Mouse (Mus musculus) limb, embryonic 15.5 days (tissue): ENCODE data around the gene Tacc2. TPM values are rescaled to one million over a fixed set of nuclear protein-coding genes. Genes with fewer than 3 reads are reported as not detected.
"Not testable (repeated sequence)": the region's sequence is repeated elsewhere in the genome, so short reads cannot be mapped to it uniquely, and the experiment has no call there.

Source experiments
- ATAC-seq: fragments of 200-750 bp; cut with Nextera tagmentation; 2 replicates; pipeline ENCODE4 v1.8.0; 2017; ENCODE audit warnings: low read depth, moderate TSS enrichment; ENCODE audit not compliant: insufficient number of reproducible peaks, low FRiP score, low TSS enrichment
- H3K27ac ChIP-seq: fragments of 300-500 bp; sonication (generic); 2 replicates; pipeline ENCODE4 v1.5.1; 2015; ENCODE audit warnings: moderate library complexity, mild to moderate bottlenecking, inconsistent platforms
- H3K27me3 ChIP-seq: fragments of 300-500 bp; sonication (generic); 2 replicates; pipeline ENCODE4 v1.6.1; 2015; ENCODE audit warnings: inconsistent platforms
- H3K36me3 ChIP-seq: fragments of 300-500 bp; sonication (generic); 2 replicates; pipeline ENCODE4 v1.6.1; 2015; ENCODE audit warnings: inconsistent platforms
- H3K4me1 ChIP-seq: fragments of 300-500 bp; sonication (generic); 2 replicates; pipeline ENCODE4 v1.6.1; 2015; ENCODE audit warnings: inconsistent platforms
- H3K4me2 ChIP-seq: fragments of 300-500 bp; sonication (generic); 2 replicates; pipeline ENCODE4 v1.6.1; 2015; ENCODE audit warnings: mild to moderate bottlenecking, inconsistent platforms
- H3K4me3 ChIP-seq: fragments of 300-500 bp; sonication (generic); 2 replicates; pipeline ENCODE4 v1.5.1; 2015; ENCODE audit warnings: mild to moderate bottlenecking, inconsistent platforms
- H3K9ac ChIP-seq: fragments of 300-500 bp; sonication (generic); 2 replicates; pipeline ENCODE4 v1.6.1; 2015; ENCODE audit warnings: inconsistent platforms
- H3K9me3 ChIP-seq: fragments of 300-500 bp; sonication (generic); 2 replicates; pipeline ENCODE4 v1.6.1; 2016; ENCODE audit warnings: inconsistent platforms
- WGBS: fragments of 180-500 bp; shearing (Covaris S2); methylation state at CpG from one replicate; pipeline ENCODE4 v1.1.7; 2015; 5-methylcytosine and 5-hydroxymethylcytosine counted together
- polyA plus RNA-seq: library from polyadenylated mRNA; unstranded; fragments of >200 nt; fragmentation: Nextera tagmentation; extraction: Ambion mirVana; gene quantifications from 2 replicates; pipeline ENCODE4 v1.2.1, GENCODE M21; 2015

Gene Tacc2
- polyA plus RNA-seq, result 29.2 and 31.3 TPM in 2 replicates

DNA sequence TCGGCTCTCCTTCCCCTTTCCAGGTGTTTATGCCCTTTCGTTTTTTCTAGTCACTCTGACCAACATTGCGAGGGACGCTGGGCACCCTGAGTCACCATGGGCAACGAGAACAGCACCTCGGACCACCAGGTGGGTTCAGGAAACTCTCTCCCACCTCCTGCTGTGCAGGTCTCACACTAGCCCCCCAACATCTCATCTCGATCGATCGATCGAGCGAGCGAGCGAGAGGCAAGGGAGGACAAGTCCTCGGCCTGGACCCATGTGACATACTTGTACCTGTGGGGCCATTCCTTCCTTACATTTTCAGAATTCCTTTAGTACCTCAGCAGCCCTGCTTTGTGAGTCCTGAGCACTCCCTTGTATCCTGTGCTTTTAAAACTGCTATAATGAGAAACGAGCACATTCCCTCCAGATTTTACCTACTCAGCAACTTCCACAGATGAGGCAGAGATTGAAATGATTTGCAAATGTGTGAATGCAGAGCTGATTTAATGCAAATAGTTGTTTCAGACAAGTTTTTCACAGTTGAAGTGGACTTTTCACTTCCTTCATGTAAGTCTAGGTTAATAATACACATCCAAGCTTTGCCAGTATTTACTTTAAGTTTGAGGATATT lies at the start of gene Tacc2:
Tacc2 (plus strand) TSS at position 51 of the 616 bp plus-strand sequence.
- H3K27me3 ChIP-seq, result no peaks in the 10 kb centered on the region
- peak within 1 kb of the TSS; percentile 26 for H3K4me3 ChIP-seq
- WGBS, result 30% methylated on average over 15 of the region's 15 CpGs
- no peak within 1 kb of the TSS for H3K9ac ChIP-seq
- peaks cover 30% of the 10 kb centered on the region for H3K4me1 ChIP-seq
- no peaks in the 10 kb centered on the region for H3K9me3 ChIP-seq
- no peaks in the 10 kb centered on the region for H3K36me3 ChIP-seq
- H3K4me2 ChIP-seq, result peak within 1 kb of the TSS; percentile 42
- peak within 1 kb of the TSS; percentile 73 for H3K27ac ChIP-seq
- ATAC-seq, result no peak

DNA sequence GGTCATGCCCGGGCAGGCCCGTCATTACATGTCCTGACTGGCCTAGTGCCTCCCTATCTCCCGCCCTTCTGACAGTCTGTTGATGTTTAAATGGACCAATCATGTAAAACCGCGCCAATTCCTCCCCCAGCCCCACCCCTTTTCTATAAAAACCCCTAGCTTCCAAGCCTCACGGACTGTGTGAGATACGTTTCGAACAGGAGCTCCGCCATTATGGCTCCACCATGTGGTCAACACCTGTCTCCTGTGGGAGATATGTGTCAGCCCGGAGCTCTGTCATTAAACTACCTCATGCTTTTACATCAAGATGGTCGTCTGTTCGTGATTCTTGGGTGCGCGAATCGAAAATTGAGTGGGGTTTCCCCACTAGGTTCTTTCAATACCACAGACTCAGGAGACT lies 46.1 kb upstream of the Tacc2 start:
- H3K9ac ChIP-seq, H3K27me3 ChIP-seq, H3K4me2 ChIP-seq, H3K4me1 ChIP-seq, ATAC-seq, H3K27ac ChIP-seq, H3K4me3 ChIP-seq, H3K9me3 ChIP-seq: not testable (repeated sequence)
- H3K36me3 ChIP-seq, result peaks cover 38% of the 10 kb centered on the region
- WGBS, result 87% methylated on average over 14 of the region's 15 CpGs

DNA sequence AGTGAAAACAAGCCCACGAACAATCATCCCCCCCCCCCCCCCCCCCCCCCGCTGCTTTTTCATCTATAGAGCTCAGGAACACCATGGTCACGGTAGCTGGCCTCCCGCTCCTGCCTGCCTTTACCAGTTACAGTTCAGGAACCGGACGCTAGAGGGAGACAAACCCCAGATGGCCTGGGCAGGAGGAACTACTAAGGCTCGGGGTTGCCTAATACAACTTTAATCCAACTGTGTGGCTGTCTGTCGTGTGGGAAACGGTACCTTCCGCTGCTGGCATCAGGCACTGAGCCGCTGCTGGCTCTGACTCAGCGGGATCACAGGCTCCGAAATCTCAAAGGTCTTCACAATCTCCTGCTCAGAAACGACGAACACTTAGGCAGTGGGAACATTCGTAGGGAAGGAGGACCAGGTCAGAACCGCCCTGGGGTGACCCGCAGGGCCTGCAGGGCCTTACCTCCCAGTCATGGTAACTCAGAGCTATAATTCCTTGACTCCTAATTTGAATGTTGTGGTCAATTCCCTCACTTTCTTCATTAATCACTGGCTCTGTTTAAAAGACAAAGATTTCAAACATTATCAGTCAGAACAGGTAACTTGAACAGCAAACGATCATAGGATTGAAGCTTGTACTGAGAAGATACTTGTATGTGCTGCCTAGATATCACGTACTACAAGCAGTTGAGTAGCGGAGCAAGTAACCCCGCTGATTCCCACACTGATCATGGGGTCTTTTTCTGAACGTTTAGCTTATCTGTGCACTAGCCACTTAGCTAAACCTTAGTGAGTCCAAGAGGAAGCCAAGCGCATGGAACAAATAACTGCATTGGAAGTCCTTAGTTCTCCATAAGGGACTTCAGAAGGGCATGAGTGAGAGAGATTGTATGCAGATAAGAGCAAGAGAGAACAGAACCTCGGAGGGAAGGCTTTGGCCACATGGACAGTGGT lies 43.6 kb upstream of the Tacc2 start:
- Histone ChIP-seq H3K4me1 (no peaks in the 10 kb centered on the region), H3K27ac (no peak overlapping the region), H3K27me3 (no peaks in the 10 kb centered on the region), H3K4me2 (no peak overlapping the region), H3K4me3 (no peak overlapping the region), H3K9me3 (no peaks in the 10 kb centered on the region), H3K9ac (no peak overlapping the region), H3K36me3 (peaks cover 60% of the 10 kb centered on the region)
- no peak for ATAC-seq
- WGBS, result 50% methylated on average over 23 of the region's 25 CpGs

DNA sequence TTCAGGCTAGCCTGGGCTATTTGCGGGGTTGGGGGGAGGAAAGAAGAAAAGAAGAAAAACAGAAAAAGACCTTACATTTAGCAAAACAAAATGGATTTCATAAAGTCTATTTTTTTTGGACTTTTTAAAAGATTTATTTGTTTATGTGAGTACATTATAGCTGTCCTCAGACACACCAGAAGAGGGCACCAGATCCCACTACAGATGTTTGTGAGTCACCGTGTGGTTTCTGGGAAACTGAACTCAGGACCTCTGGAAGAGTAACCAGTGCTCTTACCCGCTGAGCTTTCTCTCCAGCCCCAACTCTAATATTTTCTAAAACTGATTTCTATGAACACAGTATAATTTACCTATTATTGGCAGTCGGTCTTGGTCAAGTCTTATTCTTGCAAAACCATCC lies 42.1 kb upstream of the Tacc2 start:
- Histone ChIP-seq H3K36me3 (peaks cover 75% of the 10 kb centered on the region), H3K9ac (no peak overlapping the region), H3K27ac (no peak overlapping the region), H3K4me1 (no peaks in the 10 kb centered on the region), H3K27me3 (no peaks in the 10 kb centered on the region), H3K9me3 (no peaks in the 10 kb centered on the region), H3K4me3 (no peak overlapping the region), H3K4me2 (no peak overlapping the region)
- 83% methylated on average over 4 of the region's 4 CpGs for WGBS
- no peak for ATAC-seq

DNA sequence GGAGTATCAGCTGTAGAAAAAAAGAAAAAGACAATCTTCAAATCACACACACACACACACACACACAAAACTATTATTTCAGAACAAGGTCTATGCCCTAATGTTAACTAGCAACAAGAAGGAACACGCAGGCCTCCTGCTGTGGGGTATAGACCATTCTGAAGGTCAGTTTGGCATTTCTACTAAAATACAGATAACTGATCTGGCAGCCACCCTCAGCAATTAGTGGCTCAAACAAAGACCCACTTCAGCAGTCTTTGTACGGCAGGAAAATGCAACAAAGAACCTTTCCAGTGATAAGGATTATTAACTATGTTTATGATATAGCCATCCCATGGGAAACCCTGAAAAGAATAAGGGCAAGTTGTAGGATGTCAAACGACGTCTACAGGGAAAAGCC lies 40.2 kb upstream of the Tacc2 start:
- Histone ChIP-seq H3K4me1 (no peaks in the 10 kb centered on the region), H3K4me2 (no peak overlapping the region), H3K9me3 (no peaks in the 10 kb centered on the region), H3K4me3 (no peak overlapping the region), H3K36me3 (peaks cover 78% of the 10 kb centered on the region), H3K27me3 (no peaks in the 10 kb centered on the region), H3K27ac (no peak overlapping the region), H3K9ac (no peak overlapping the region)
- ATAC-seq, result no peak
- 88% methylated on average over 4 of the region's 4 CpGs for WGBS

DNA sequence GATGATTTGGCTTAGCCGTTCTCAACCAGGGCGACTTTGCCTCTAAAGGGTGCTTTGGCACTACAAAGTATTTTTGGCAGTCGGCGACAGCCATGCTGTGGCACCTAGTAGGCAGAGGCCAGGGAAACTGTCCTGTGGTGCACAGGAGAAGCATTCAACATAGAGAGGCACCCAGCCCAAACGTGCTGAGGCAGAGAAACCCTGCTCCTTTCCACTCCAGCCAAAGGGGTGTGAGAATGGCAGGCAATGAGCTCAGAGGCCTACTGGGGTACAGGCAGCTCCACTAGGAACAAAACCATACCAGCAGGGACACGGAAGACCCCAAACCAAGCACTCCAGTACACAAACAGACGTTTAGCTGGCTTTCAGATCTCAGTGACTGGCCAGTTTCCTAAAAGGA lies 37.1 kb upstream of the Tacc2 start:
- H3K4me3 ChIP-seq, result no peak overlapping the region
- H3K36me3 ChIP-seq, result peaks cover 86% of the 10 kb centered on the region
- no peak overlapping the region for H3K9ac ChIP-seq
- peaks cover 4% of the 10 kb centered on the region; the same call in 1 of the 2 replicates for H3K4me1 ChIP-seq
- no peaks in the 10 kb centered on the region for H3K9me3 ChIP-seq
- 83% methylated on average over 7 of the region's 7 CpGs for WGBS
- no peak overlapping the region for H3K27ac ChIP-seq
- no peak for ATAC-seq
- no peaks in the 10 kb centered on the region for H3K27me3 ChIP-seq
- no peak overlapping the region for H3K4me2 ChIP-seq

DNA sequence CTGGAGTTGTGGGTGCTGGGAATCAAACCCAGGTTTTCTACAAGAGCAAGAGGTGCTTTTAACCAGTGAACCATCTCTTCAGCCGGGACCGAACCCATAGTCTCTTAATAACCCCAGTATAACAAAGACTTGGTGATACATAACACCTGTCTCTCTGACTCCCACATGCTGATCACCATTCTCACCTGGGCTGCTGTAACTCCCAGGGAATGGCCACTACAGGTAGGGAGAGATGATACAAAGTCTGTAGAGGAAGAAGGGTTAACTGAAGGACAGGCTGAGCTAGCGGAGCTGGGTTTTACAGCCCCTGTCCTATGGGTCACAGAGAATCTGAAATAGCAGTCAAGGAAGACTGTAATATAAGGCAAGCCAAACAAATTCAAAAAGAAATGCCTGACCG lies 34.1 kb upstream of the Tacc2 start:
- no peak overlapping the region for H3K4me2 ChIP-seq
- peaks cover 59% of the 10 kb centered on the region for H3K36me3 ChIP-seq
- H3K9ac ChIP-seq, result no peak overlapping the region
- WGBS, result 89% methylated on average over 4 of the region's 4 CpGs
- H3K9me3 ChIP-seq, result no peaks in the 10 kb centered on the region
- peaks cover 20% of the 10 kb centered on the region for H3K4me1 ChIP-seq
- no peak overlapping the region for H3K27ac ChIP-seq
- no peak for ATAC-seq
- H3K4me3 ChIP-seq, result no peak overlapping the region
- H3K27me3 ChIP-seq, result no peaks in the 10 kb centered on the region

DNA sequence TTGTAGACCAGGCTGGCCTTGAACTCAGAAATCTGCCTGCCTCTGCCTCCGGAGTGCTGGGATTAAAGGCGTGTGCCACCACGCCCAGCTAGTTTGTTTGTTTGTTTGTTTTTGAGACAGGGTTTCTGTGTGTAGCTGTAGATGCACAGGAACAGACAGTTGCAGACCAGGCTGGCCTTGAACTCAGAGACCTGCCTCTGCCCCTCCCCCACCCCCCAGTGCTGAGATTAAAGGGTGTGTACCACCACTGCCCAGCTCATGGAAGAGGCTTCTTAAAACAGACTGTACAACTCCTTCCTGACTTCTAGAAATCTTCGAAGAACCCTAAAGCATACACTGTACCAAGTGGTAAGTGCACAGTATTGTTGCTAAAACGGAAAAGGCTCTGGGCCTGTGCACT lies 31.8 kb upstream of the Tacc2 start:
- H3K27me3 ChIP-seq, result no peaks in the 10 kb centered on the region
- 89% methylated on average over 5 of the region's 5 CpGs for WGBS
- H3K27ac ChIP-seq, result no peak overlapping the region
- H3K9me3 ChIP-seq, result no peaks in the 10 kb centered on the region
- H3K9ac ChIP-seq, result no peak overlapping the region
- H3K4me3 ChIP-seq, result peak overlapping the region; percentile 95; the same call in 1 of the 2 replicates
- no peak for ATAC-seq
- peak overlapping the region; percentile 71; the same call in 1 of the 2 replicates for H3K4me2 ChIP-seq
- H3K36me3 ChIP-seq, result peaks cover 38% of the 10 kb centered on the region
- peaks cover 20% of the 10 kb centered on the region for H3K4me1 ChIP-seq

DNA sequence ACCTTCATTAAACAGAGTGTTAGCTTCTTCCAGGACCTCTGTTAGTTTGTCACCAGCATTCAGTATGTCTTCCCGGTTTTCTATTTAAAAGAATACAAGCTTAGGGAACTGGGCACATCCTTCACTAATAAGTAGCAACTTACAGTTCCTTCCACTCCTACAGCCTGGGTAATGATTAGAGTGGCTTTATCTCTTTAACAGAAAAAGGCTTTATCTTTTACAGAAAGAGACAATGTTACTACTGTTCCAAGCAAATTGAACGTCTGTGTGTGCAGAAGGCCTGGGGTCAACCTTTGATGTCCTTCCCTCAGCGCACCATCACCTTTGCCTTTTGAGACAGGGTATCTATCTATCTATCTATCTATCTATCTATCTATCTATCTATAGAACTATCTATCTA lies 31.3 kb upstream of the Tacc2 start:
- H3K4me1 ChIP-seq, result peaks cover 20% of the 10 kb centered on the region
- WGBS, result 57% methylated on average over 3 of the region's 3 CpGs

DNA sequence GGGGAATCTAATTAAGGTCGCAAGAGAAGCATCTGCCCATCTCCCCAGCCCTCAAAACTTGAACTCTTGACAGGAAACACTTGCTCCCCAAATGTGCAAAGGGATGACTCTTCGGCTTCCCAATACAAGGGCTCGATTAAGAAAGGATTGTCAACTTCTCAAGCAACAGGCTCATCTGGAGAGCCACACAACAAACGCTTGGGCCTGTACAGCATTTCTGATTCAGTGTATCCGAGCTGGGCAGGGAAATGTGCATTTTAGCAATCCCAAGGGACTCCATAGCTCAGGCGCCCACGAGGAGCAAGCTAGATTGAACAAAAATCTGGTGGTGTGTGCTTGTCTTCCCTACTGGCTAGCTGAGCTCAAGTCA lies 30.8 kb upstream of the Tacc2 start:
- Histone ChIP-seq H3K9me3 (no peaks in the 10 kb centered on the region), H3K4me1 (peaks cover 20% of the 10 kb centered on the region), H3K36me3 (peaks cover 33% of the 10 kb centered on the region), H3K27ac (peak overlapping the region; percentile 100), H3K4me2 (peak overlapping the region; percentile 71), H3K4me3 (peak overlapping the region; percentile 95), H3K9ac (peak overlapping the region; percentile 98), H3K27me3 (no peaks in the 10 kb centered on the region)
- no peak for ATAC-seq
- WGBS, result 4% methylated on average over 7 of the region's 7 CpGs

More for the DNA sequence above, 31.3 kb upstream of the Tacc2 start:
- H3K4me3 ChIP-seq, result peak overlapping the region; percentile 95
- H3K36me3 ChIP-seq, result peaks cover 36% of the 10 kb centered on the region
- H3K9me3 ChIP-seq, result no peaks in the 10 kb centered on the region
- H3K27me3 ChIP-seq, result no peaks in the 10 kb centered on the region
- H3K4me2 ChIP-seq, result peak overlapping the region; percentile 71
- ATAC-seq, result no peak
- peak overlapping the region; percentile 98; the same call in 1 of the 2 replicates for H3K9ac ChIP-seq
- no peak overlapping the region; the same call in 1 of the 2 replicates for H3K27ac ChIP-seq

DNA sequence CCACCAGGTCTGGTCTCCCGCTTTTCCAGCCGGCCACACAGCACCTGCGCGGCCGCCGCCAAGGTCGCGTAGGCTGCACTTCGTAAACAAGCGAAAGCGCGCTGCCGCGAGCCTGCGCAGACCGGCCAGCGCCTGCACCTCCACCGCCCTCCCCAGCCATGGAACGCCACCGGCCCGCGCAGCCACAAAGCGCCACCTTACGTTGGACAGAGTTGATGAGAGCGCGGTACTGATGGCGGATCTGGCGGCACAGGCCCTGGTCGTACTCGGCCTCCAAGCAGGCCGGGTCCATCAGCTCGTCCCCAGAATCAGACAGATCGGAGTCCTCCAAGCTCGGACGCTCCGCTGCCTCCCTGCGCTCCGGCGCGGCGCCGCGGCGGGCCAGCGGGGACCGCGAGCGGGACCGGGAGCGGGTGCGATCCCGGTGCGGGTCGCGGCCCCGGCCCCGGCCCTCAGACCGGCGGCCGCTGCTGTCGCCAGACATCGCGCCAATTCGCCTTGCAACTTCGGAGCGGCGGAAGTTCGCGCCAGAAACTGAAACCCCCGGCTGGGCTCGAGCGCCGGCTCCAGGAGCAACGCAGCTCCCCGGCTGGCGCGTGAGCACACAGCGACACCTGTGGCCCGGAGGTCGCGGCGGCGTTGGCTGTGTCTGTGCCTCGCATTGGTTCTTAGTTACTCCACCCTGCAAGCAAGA lies 30.3 kb upstream of the Tacc2 start:
- no peaks in the 10 kb centered on the region for H3K9me3 ChIP-seq
- peak overlapping the region; percentile 95 for H3K4me3 ChIP-seq
- ATAC-seq, result peak; percentile 91
- peak overlapping the region; percentile 98 for H3K9ac ChIP-seq
- peaks cover 20% of the 10 kb centered on the region for H3K4me1 ChIP-seq
- under 1% methylated on average over 84 of the region's 84 CpGs for WGBS
- H3K4me2 ChIP-seq, result peak overlapping the region; percentile 71
- H3K27me3 ChIP-seq, result no peaks in the 10 kb centered on the region
- peaks cover 28% of the 10 kb centered on the region for H3K36me3 ChIP-seq
- H3K27ac ChIP-seq, result peak overlapping the region; percentile 100
